ENCODE assay signal across 21 mouse cellular contexts in the genomic region with DNA sequence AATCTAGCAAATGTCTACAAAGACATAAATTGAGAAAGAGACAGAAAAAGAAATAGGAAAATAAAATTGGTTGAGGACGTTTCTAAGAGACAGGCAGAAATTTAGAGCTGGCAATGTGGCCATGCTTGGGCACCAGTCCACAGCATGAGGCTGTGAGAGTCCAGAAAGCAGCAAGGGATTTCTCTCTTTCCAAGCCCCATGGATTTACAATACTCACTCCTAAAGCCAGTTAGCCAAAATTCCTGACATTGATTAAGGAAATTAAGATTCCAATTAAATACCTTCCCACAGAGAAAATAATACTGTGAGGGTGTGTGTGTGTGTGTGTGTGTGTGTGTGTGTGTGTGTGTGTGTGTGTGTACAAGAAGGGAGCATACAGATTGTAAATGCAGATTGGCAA.
DNase-seq lines count a peak whose midpoint lies in the region; ATAC-seq and TF ChIP-seq lines count a peak whose summit lies in the region.
"Had no signal": no experiment of that assay in that cellular context is flagged by ENCODE, and none has a peak within 500 bp of the region (broad histone marks: within the 10 kb centered on the region; RNA-seq: fewer than 3 reads in every experiment).

No protein-coding gene starts in this region.

- no peak overlapping the region for H3K9ac ChIP-seq in forebrain, embryonic 16.5 days (replicated peaks; ENCODE audit: low read depth, low read length)
- no peak overlapping the region for H3K9ac ChIP-seq in forebrain, embryonic 15.5 days (replicated peaks)
- H3K9ac ChIP-seq in hindbrain, postnatal 0 days (replicated peaks; ENCODE audit: low read length): no peak overlapping the region
- H3K9ac ChIP-seq in hindbrain, embryonic 13.5 days: no peak overlapping the region
- H3K9ac ChIP-seq: embryonic facial prominence, embryonic 12.5 days; embryonic facial prominence, embryonic 15.5 days; forebrain, embryonic 12.5 days; hindbrain, embryonic 14.5 days; intestine, embryonic 15.5 days had no signal

- no peaks in the 10 kb centered on the region for H3K9me3 ChIP-seq in forebrain, embryonic 16.5 days (ENCODE audit: control insufficient read depth, low read length)
- no peaks in the 10 kb centered on the region for H3K9me3 ChIP-seq in forebrain, embryonic 15.5 days
- H3K9me3 ChIP-seq in hindbrain, postnatal 0 days (ENCODE audit: low read length): no peaks in the 10 kb centered on the region
- H3K9me3 ChIP-seq in hindbrain, embryonic 13.5 days: no peaks in the 10 kb centered on the region
- H3K9me3 ChIP-seq: embryonic facial prominence, embryonic 12.5 days; embryonic facial prominence, embryonic 15.5 days; forebrain, embryonic 12.5 days; intestine, embryonic 15.5 days had no signal

- H3K4me3 ChIP-seq in cerebellum, adult 2 months (replicated peaks; ENCODE audit: insufficient read depth, low read depth, low read length): no peak overlapping the region
- no peak overlapping the region for H3K4me3 ChIP-seq in forebrain, embryonic 16.5 days (replicated peaks; ENCODE audit: low read length)
- H3K4me3 ChIP-seq in forebrain, embryonic 15.5 days: no peak overlapping the region
- H3K4me3 ChIP-seq in hindbrain, postnatal 0 days (ENCODE audit: low read length): no peak overlapping the region
- H3K4me3 ChIP-seq in hindbrain, embryonic 13.5 days: no peak overlapping the region
- H3K4me3 ChIP-seq: embryonic facial prominence, embryonic 12.5 days; embryonic facial prominence, embryonic 15.5 days; forebrain, embryonic 12.5 days; gastrocnemius, adult 2 months; intestine, embryonic 15.5 days had no signal

- H3K4me1 ChIP-seq in cerebellum, adult 2 months (ENCODE audit: control insufficient read depth, insufficient read depth, low read length): no peaks in the 10 kb centered on the region
- no peaks in the 10 kb centered on the region for H3K4me1 ChIP-seq in forebrain, embryonic 16.5 days (replicated peaks; ENCODE audit: control insufficient read depth, insufficient read depth, low read length)
- no peaks in the 10 kb centered on the region for H3K4me1 ChIP-seq in forebrain, embryonic 15.5 days
- H3K4me1 ChIP-seq in hindbrain, postnatal 0 days (ENCODE audit: insufficient read depth, low read length): no peaks in the 10 kb centered on the region
- H3K4me1 ChIP-seq in hindbrain, embryonic 13.5 days (replicated peaks): no peaks in the 10 kb centered on the region
- H3K4me1 ChIP-seq: embryonic facial prominence, embryonic 12.5 days; embryonic facial prominence, embryonic 15.5 days; forebrain, embryonic 12.5 days; intestine, embryonic 15.5 days had no signal

- H3K27ac ChIP-seq in cerebellum, adult 2 months (ENCODE audit: insufficient read depth, low read length): no peak overlapping the region
- H3K27ac ChIP-seq in forebrain, embryonic 16.5 days (ENCODE audit: low read length): no peak overlapping the region
- H3K27ac ChIP-seq in forebrain, embryonic 15.5 days (replicated peaks): no peak overlapping the region
- no peak overlapping the region for H3K27ac ChIP-seq in hindbrain, postnatal 0 days
- H3K27ac ChIP-seq in hindbrain, embryonic 13.5 days: no peak overlapping the region
- H3K27ac ChIP-seq: embryonic facial prominence, embryonic 12.5 days; embryonic facial prominence, embryonic 15.5 days; forebrain, embryonic 12.5 days; gastrocnemius, adult 2 months; hindbrain, embryonic 14.5 days; intestine, embryonic 15.5 days had no signal

- 6% methylated on average over 1 of the region's 1 CpGs for WGBS in cerebellum, adult 2 months
- WGBS in forebrain, embryonic 16.5 days: 41% methylated on average over 1 of the region's 1 CpGs
- WGBS in forebrain, embryonic 15.5 days: 33% methylated on average over 1 of the region's 1 CpGs
- WGBS in hindbrain, postnatal 0 days: 33% methylated on average over 1 of the region's 1 CpGs
- WGBS in hindbrain, embryonic 13.5 days: 61% methylated on average over 1 of the region's 1 CpGs

- peak; percentile 38 to 51 for DNase-seq in cerebellum, postnatal 10 days
- no peak for DNase-seq in cerebellum, adult 2 months
- peak; percentile 5 for DNase-seq in hindbrain, postnatal 0 days (ENCODE audit: low spot score)
- DNase-seq in brain, embryonic 14.5 days (ENCODE audit: low read depth): peak; percentile 55
- DNase-seq: adrenal gland, adult 8-10 months; adrenal gland, postnatal 25 days; cerebellum, adult 18-20 months; gastrocnemius, adult 2 months; gastrocnemius, postnatal 14 days; heart, adult 11 months; kidney, adult 11 months had no signal

- no peaks in the 10 kb centered on the region for H3K27me3 ChIP-seq in cerebellum, adult 2 months (ENCODE audit: control insufficient read depth, insufficient read depth, low read length)
- H3K27me3 ChIP-seq in forebrain, embryonic 16.5 days (replicated peaks; ENCODE audit: control insufficient read depth, insufficient read depth, low read length): no peaks in the 10 kb centered on the region
- no peaks in the 10 kb centered on the region for H3K27me3 ChIP-seq in forebrain, embryonic 15.5 days
- H3K27me3 ChIP-seq in hindbrain, postnatal 0 days (ENCODE audit: insufficient read depth, low read length): no peaks in the 10 kb centered on the region
- no peaks in the 10 kb centered on the region for H3K27me3 ChIP-seq in hindbrain, embryonic 13.5 days
- H3K27me3 ChIP-seq: embryonic facial prominence, embryonic 12.5 days; embryonic facial prominence, embryonic 15.5 days; forebrain, embryonic 12.5 days; intestine, embryonic 15.5 days had no signal

- ATAC-seq in forebrain, embryonic 16.5 days: 0 out of 2 replicates have a peak, but pooled peaks have one; percentile 45
- no peak for ATAC-seq in forebrain, embryonic 15.5 days (replicated peaks)
- no peak for ATAC-seq in hindbrain, postnatal 0 days
- ATAC-seq in hindbrain, embryonic 13.5 days (ENCODE audit: low FRiP score): no peak
- ATAC-seq: activated CD4-positive, CD25-positive, alpha-beta regulatory T cell, adult 4 months; intestine, embryonic 15.5 days had no signal

- TF ChIP-seq CTCF in cerebellum, adult 2 months (IDR thresholded peaks at IDR 0.05; ENCODE audit: borderline replicate concordance, insufficient read depth, low read depth, low read length): no peak
- TF ChIP-seq CTCF in hindbrain, postnatal 0 days (IDR thresholded peaks at IDR 0.05; ENCODE audit: low read depth): no peak
- TF ChIP-seq CTCF in brain, embryonic 14.5 days (IDR thresholded peaks at IDR 0.05; ENCODE audit: borderline replicate concordance, extremely low read depth, insufficient read depth, insufficient read length): no peak

- TF ChIP-seq POLR2A in cerebellum, adult 2 months (IDR thresholded peaks at IDR 0.05; ENCODE audit: borderline replicate concordance, insufficient read depth, low read length): no peak
- TF ChIP-seq POLR2A in brain, embryonic 14.5 days (IDR thresholded peaks at IDR 0.05; ENCODE audit: borderline replicate concordance, extremely low read depth, insufficient read depth, insufficient read length, poor library complexity, severe bottlenecking): no peak

- H3K4me2 ChIP-seq in forebrain, embryonic 16.5 days (ENCODE audit: low read length): no peak overlapping the region
- no peak overlapping the region for H3K4me2 ChIP-seq in forebrain, embryonic 15.5 days (replicated peaks)
- H3K4me2 ChIP-seq in hindbrain, postnatal 0 days (ENCODE audit: low read depth, low read length): no peak overlapping the region
- no peak overlapping the region for H3K4me2 ChIP-seq in hindbrain, embryonic 13.5 days
- H3K4me2 ChIP-seq: embryonic facial prominence, embryonic 12.5 days; embryonic facial prominence, embryonic 15.5 days; forebrain, embryonic 12.5 days; heart, embryonic 11.5 days; hindbrain, embryonic 14.5 days; intestine, embryonic 15.5 days had no signal

- no peaks in the 10 kb centered on the region for H3K36me3 ChIP-seq in forebrain, embryonic 16.5 days (ENCODE audit: control insufficient read depth, insufficient read depth)
- H3K36me3 ChIP-seq in forebrain, embryonic 15.5 days: no peaks in the 10 kb centered on the region
- no peaks in the 10 kb centered on the region for H3K36me3 ChIP-seq in hindbrain, postnatal 0 days (ENCODE audit: insufficient read depth, low read length)
- H3K36me3 ChIP-seq in hindbrain, embryonic 13.5 days: no peaks in the 10 kb centered on the region
- H3K36me3 ChIP-seq: embryonic facial prominence, embryonic 12.5 days; embryonic facial prominence, embryonic 15.5 days; forebrain, embryonic 12.5 days; intestine, embryonic 15.5 days had no signal

Comparison
In these comparisons a context has a peak if more than half of its experiments do, and no peak if none do; other contexts are left out.
1. DNase-seq: peak in cerebellum, postnatal 10 days (2 of 2), hindbrain, postnatal 0 days (single experiment) and brain, embryonic 14.5 days (single experiment); none in cerebellum, adult 2 months (0 of 2).